In genomic region chr19:61131096-61131495, GRCm38 (mm10) we compare ENCODE assay signal across 28 mouse cellular contexts. TPM values are rescaled to one million over a fixed set of nuclear protein-coding genes. Genes with fewer than 3 reads are reported as not detected.
"Had no signal": no experiment of that assay in that cellular context is flagged by ENCODE, and none has a peak within 500 bp of the region (broad histone marks: within the 10 kb centered on the region; RNA-seq: fewer than 3 reads in every experiment).

No protein-coding gene starts in this region.

- H3K4me1 ChIP-seq: lung, embryonic 15.5 days; midbrain, embryonic 13.5 days; midbrain, embryonic 15.5 days; neural tube, embryonic 13.5 days; neural tube, embryonic 15.5 days had no signal

- H3K9ac ChIP-seq: lung, embryonic 15.5 days; midbrain, embryonic 13.5 days; midbrain, embryonic 15.5 days; neural tube, embryonic 13.5 days; neural tube, embryonic 15.5 days had no signal

- H3K9me3 ChIP-seq: lung, embryonic 15.5 days; midbrain, embryonic 15.5 days; neural tube, embryonic 15.5 days had no signal

- H3K27ac ChIP-seq: lung, embryonic 15.5 days; macrophage; midbrain, embryonic 13.5 days; midbrain, embryonic 15.5 days; neural tube, embryonic 13.5 days; neural tube, embryonic 15.5 days had no signal

- H3K4me3 ChIP-seq: lung, embryonic 15.5 days; megakaryocyte, embryonic 14.5 days; midbrain, embryonic 13.5 days; midbrain, embryonic 15.5 days; myocyte; neural tube, embryonic 13.5 days; neural tube, embryonic 15.5 days had no signal

- DNase-seq: lung, adult 2 months; lung, postnatal 14 days; lung, postnatal 36 days; retina, postnatal 1 day; right cerebral cortex, adult 18-20 months; right cerebral cortex, postnatal 25 days; right cerebral cortex, postnatal 4 days; spleen, adult 18-20 months; thymus, adult 18-20 months; thymus, postnatal 14 days; thymus, postnatal 36 days had no signal

- H3K27me3 ChIP-seq: lung, embryonic 15.5 days; megakaryocyte, embryonic 14.5 days; midbrain, embryonic 13.5 days; midbrain, embryonic 15.5 days; neural tube, embryonic 13.5 days; neural tube, embryonic 15.5 days had no signal

RNA-seq across cellular contexts. Expression of gene Gm7102, which starts 45.0 kb away (rescaled TPM):
- polyA plus RNA-seq: lung, adult 2 months; macrophage; midbrain, embryonic 11.5 days; midbrain, embryonic 13.5 days; myocyte; neural tube, embryonic 11.5 days; small intestine, adult 2 months; thymus, postnatal 0 days had no signal

RNA-seq across cellular contexts. Expression of gene Gm6020, which starts 52.6 kb away (rescaled TPM):
- total RNA-seq: megakaryocyte progenitor cell, adult 5-6 weeks; midbrain, postnatal 0 days had no signal
- polyA plus RNA-seq: lung, adult 2 months; lung, embryonic 15.5 days; lung, postnatal 0 days; macrophage; midbrain, embryonic 11.5 days; midbrain, embryonic 13.5 days; midbrain, embryonic 15.5 days; midbrain, postnatal 0 days; myocyte; neural tube, embryonic 11.5 days; neural tube, embryonic 13.5 days; neural tube, embryonic 15.5 days; small intestine, adult 2 months; stomach, embryonic 14.5 days; stomach, embryonic 16.5 days; thymus, postnatal 0 days had no signal
